Mouse (Mus musculus): Measurements from ENCODE around the gene Ccdc149. TPM values are rescaled to one million over a fixed set of nuclear protein-coding genes. Genes with fewer than 3 reads are reported as not detected.

Gene Ccdc149
- polyA plus RNA-seq, 1 experiment = 1.9 TPM

DNA sequence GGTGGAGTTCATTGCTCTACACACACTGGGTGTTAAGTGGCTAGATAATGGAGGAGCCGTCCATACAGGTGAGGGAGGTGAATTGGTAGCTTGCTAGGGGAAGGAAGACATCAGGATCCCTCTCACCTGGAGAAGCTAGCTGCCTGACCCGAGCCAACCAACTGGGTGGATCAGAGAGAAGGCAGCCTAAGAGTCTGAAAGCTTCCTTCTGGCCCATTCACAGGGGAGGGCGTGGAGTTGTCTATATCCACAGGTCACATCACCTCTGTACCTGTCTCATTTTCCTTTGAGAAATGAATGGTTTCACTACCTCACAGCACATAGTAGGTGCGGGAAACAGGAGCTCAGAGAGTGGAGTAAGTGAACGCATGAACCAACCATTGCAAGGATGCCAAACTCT, 770 bp downstream of the Ccdc149 start:
- no peak overlapping the region for H3K27ac ChIP-seq (ENCODE audit: insufficient read depth, low read depth, low read length)
- H3K36me3 ChIP-seq (ENCODE audit: control insufficient read depth, insufficient read depth, low read length) = no peaks in the 10 kb centered on the region
- no peaks in the 10 kb centered on the region for H3K27me3 ChIP-seq (ENCODE audit: control insufficient read depth, insufficient read depth, low read length)
- peak overlapping the region; percentile 79; the same call in 1 of the 2 replicates for H3K4me3 ChIP-seq (ENCODE audit: low read depth, low read length)
- TF ChIP-seq CTCF (IDR thresholded peaks at IDR 0.05; ENCODE audit: extremely low read depth, insufficient read length, insufficient replicate concordance, low read depth, low read length) (no peak), POLR2A (IDR thresholded peaks at IDR 0.05; ENCODE audit: low read depth, low read length) (no peak)
- 27% methylated on average over 5 of the region's 5 CpGs for WGBS
- H3K4me1 ChIP-seq (ENCODE audit: control insufficient read depth, insufficient read depth, insufficient read length, low read length) = peaks cover 2% of the 10 kb centered on the region; the same call in 1 of the 2 replicates

- Histone ChIP-seq H3K4me1 (ENCODE audit: control insufficient read depth, insufficient read depth, insufficient read length, low read length) (peaks cover 2% of the 10 kb centered on the region; the same call in 1 of the 2 replicates), H3K36me3 (ENCODE audit: control insufficient read depth, insufficient read depth, low read length) (no peaks in the 10 kb centered on the region), H3K27ac (ENCODE audit: insufficient read depth, low read depth, low read length) (no peak overlapping the region), H3K4me3 (ENCODE audit: low read depth, low read length) (no peak overlapping the region), H3K27me3 (ENCODE audit: control insufficient read depth, insufficient read depth, low read length) (no peaks in the 10 kb centered on the region)
- WGBS = 89% methylated on average over 3 of the region's 3 CpGs
- TF ChIP-seq POLR2A (IDR thresholded peaks at IDR 0.05; ENCODE audit: low read depth, low read length) (no peak), CTCF (IDR thresholded peaks at IDR 0.05; ENCODE audit: extremely low read depth, insufficient read length, insufficient replicate concordance, low read depth, low read length) (no peak)
Measured at GRCm38 (mm10) chr5:52467841-52468240, 3.5 kb downstream of the Ccdc149 start.

DNA sequence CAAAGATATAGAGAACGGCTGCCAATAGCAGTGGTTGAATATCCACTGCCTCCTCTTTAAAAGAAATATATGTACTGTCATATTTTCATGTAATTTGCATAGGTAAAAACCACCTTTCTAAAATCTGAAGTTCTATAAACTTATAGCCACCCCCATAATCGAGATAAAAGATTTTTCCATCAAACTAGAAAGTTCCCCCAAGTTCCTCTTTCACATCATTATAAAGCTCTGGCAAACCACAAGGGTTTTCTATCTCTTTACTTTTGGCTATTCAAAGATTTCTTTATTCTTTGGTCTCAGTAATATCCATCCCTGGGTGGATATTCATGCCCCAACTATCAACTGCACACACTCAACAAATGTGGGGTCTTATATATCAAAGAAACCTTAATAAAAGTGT, 8.9 kb downstream of the Ccdc149 start:
- TF ChIP-seq CTCF (IDR thresholded peaks at IDR 0.05; ENCODE audit: extremely low read depth, insufficient read length, insufficient replicate concordance, low read depth, low read length) (no peak), POLR2A (IDR thresholded peaks at IDR 0.05; ENCODE audit: low read depth, low read length) (no peak)
- Histone ChIP-seq H3K4me1 (ENCODE audit: control insufficient read depth, insufficient read depth, insufficient read length, low read length) (no peaks in the 10 kb centered on the region), H3K27ac (ENCODE audit: insufficient read depth, low read depth, low read length) (no peak overlapping the region), H3K36me3 (ENCODE audit: control insufficient read depth, insufficient read depth, low read length) (no peaks in the 10 kb centered on the region), H3K27me3 (ENCODE audit: control insufficient read depth, insufficient read depth, low read length) (no peaks in the 10 kb centered on the region), H3K4me3 (ENCODE audit: low read depth, low read length) (no peak overlapping the region)
- 79% methylated on average over 2 of the region's 2 CpGs for WGBS

DNA sequence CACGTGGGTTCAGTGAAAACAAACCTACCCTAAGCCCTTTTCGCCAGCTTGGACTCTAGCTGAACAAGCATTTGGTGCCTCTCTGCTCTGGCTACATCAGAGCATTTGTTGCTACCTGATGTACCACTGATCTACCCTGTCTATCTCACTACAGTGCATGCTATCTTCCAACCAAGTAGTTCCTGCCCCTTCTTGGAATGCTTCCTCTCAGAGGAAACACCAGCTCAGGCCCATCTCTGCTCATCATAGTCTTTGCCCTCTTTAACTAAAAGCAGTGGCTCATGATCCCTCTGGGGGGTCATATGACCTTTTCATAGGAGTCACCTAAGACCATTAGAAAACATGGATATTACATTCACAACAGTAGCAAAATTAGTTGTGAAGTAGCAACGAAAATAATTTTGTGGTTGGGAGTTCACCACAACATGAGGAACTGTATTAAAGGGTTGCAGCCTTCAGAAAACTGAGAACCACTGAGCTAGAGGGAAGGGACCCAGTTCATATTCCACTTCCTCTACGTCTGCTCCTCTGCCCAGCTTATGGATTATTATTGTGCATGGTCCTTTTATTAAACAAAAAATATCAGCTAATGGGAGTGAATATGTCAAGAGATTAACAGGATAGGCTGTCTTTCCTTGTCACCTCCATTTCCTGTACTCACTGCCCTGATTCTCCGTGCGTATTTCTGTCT, 9.7 kb downstream of the Ccdc149 start:
- 65% methylated on average over 6 of the region's 6 CpGs for WGBS
- H3K36me3 ChIP-seq (ENCODE audit: control insufficient read depth, insufficient read depth, low read length) = no peaks in the 10 kb centered on the region
- no peak overlapping the region for H3K4me3 ChIP-seq (ENCODE audit: low read depth, low read length)
- no peaks in the 10 kb centered on the region for H3K27me3 ChIP-seq (ENCODE audit: control insufficient read depth, insufficient read depth, low read length)
- H3K27ac ChIP-seq (ENCODE audit: insufficient read depth, low read depth, low read length) = no peak overlapping the region
- no peaks in the 10 kb centered on the region for H3K4me1 ChIP-seq (ENCODE audit: control insufficient read depth, insufficient read depth, insufficient read length, low read length)
- no peak for TF ChIP-seq POLR2A (IDR thresholded peaks at IDR 0.05; ENCODE audit: low read depth, low read length)
- no peak for TF ChIP-seq CTCF (IDR thresholded peaks at IDR 0.05; ENCODE audit: extremely low read depth, insufficient read length, insufficient replicate concordance, low read depth, low read length)

- Histone ChIP-seq H3K27me3 (ENCODE audit: control insufficient read depth, insufficient read depth, low read length) (no peaks in the 10 kb centered on the region), H3K27ac (ENCODE audit: insufficient read depth, low read depth, low read length) (no peak overlapping the region), H3K4me3 (ENCODE audit: low read depth, low read length) (no peak overlapping the region), H3K36me3 (ENCODE audit: control insufficient read depth, insufficient read depth, low read length) (no peaks in the 10 kb centered on the region), H3K4me1 (ENCODE audit: control insufficient read depth, insufficient read depth, insufficient read length, low read length) (no peaks in the 10 kb centered on the region)
- no peak for TF ChIP-seq POLR2A (IDR thresholded peaks at IDR 0.05; ENCODE audit: low read depth, low read length)
- TF ChIP-seq CTCF (IDR thresholded peaks at IDR 0.05; ENCODE audit: extremely low read depth, insufficient read length, insufficient replicate concordance, low read depth, low read length) = no peak
- WGBS = 87% methylated on average over 4 of the region's 4 CpGs
Measured at GRCm38 (mm10) chr5:52459308-52459707, 12.0 kb downstream of the Ccdc149 start.

- H3K4me1 ChIP-seq (ENCODE audit: control insufficient read depth, insufficient read depth, insufficient read length, low read length) = no peaks in the 10 kb centered on the region
- H3K27me3 ChIP-seq (ENCODE audit: control insufficient read depth, insufficient read depth, low read length) = no peaks in the 10 kb centered on the region
- no peaks in the 10 kb centered on the region for H3K36me3 ChIP-seq (ENCODE audit: control insufficient read depth, insufficient read depth, low read length)
- no peak overlapping the region for H3K27ac ChIP-seq (ENCODE audit: insufficient read depth, low read depth, low read length)
- WGBS = 78% methylated on average over 6 of the region's 6 CpGs
- TF ChIP-seq POLR2A (IDR thresholded peaks at IDR 0.05; ENCODE audit: low read depth, low read length) (no peak), CTCF (IDR thresholded peaks at IDR 0.05; ENCODE audit: extremely low read depth, insufficient read length, insufficient replicate concordance, low read depth, low read length) (no peak)
- H3K4me3 ChIP-seq (ENCODE audit: low read depth, low read length) = no peak overlapping the region
Measured at GRCm38 (mm10) chr5:52457154-52457553, 14.2 kb downstream of the Ccdc149 start.

DNA sequence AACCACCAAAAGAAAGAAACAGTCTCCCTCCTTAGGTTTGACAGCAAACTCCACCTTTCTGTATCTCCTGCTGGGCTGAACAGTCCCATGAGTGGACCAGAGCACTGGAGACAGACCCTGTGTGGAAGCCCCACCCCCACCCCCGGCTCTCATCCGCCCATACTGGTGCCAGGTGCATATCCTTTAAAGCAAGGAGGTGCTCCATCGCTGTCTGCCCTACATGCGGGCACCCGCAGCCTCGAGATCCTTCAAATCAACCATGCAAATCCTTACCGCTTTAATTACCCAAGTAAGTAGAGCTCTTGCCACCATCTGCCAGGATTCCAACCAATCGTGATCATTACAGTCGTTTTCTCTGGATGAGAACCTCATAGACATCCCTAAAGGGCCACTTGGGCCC, 20.5 kb downstream of the Ccdc149 start:
- WGBS = 86% methylated on average over 9 of the region's 9 CpGs

More for the DNA sequence above, 20.5 kb downstream of the Ccdc149 start:
- TF ChIP-seq POLR2A (IDR thresholded peaks at IDR 0.05; ENCODE audit: low read depth, low read length) (no peak), CTCF (IDR thresholded peaks at IDR 0.05; ENCODE audit: extremely low read depth, insufficient read length, insufficient replicate concordance, low read depth, low read length) (no peak)
- no peaks in the 10 kb centered on the region for H3K36me3 ChIP-seq (ENCODE audit: control insufficient read depth, insufficient read depth, low read length)
- no peak overlapping the region for H3K27ac ChIP-seq (ENCODE audit: insufficient read depth, low read depth, low read length)
- H3K27me3 ChIP-seq (ENCODE audit: control insufficient read depth, insufficient read depth, low read length) = no peaks in the 10 kb centered on the region
- H3K4me1 ChIP-seq (ENCODE audit: control insufficient read depth, insufficient read depth, insufficient read length, low read length) = no peaks in the 10 kb centered on the region
- no peak overlapping the region for H3K4me3 ChIP-seq (ENCODE audit: low read depth, low read length)

Data from small intestine, adult 2 months (tissue).